Mouse (Mus musculus): Measurements from ENCODE around the gene Mgp.

- TF ChIP-seq CTCF (IDR thresholded peaks at IDR 0.05; ENCODE audit: borderline replicate concordance, extremely low read depth, insufficient read depth, insufficient read length) (no peak), POLR2A (IDR thresholded peaks at IDR 0.05; ENCODE audit: borderline replicate concordance, extremely low read depth, insufficient read depth, insufficient read length, poor library complexity, severe bottlenecking) (no peak)
These were observed 46.5 kb upstream of the Mgp start, which contains the start of gene Erp27 for GRCm38 (mm10) chr6:136922080-136922479.

Data from brain, embryonic 14.5 days (tissue).